Comparison of ENCODE assay signal across 7 mouse cellular contexts in the genomic region with DNA sequence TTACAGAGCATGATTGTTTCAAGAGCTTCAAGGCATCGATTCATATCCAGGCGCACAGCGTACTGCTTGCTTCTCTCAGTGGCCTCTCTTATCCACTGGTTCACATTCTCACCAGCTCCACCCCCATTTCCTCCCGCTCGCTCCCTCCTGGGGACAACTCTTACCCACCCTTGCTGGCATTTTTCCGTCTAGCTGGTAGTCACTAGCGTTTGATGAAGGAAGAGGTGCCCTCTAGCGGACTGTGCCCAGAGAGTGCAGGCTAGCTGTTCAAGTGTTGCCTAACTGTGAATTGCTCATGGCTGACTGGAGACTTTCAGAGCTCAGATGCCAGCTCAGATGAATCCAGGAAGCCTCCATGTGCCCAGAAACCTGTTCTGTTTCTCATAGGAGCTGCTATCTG.
DNase-seq lines count a peak whose midpoint lies in the region.

No protein-coding gene starts in this region.

- intact Hi-C loops in left cerebral cortex, postnatal 14 days (cut with DNase I) = loop anchor here (5.0 kb wide), 1 partner anchor 101 kb away; a partner anchor contains a TSS

- peak; percentile 96 for DNase-seq in ZHBTc4 (ENCODE audit: low read depth, low spot score)
- peak; percentile 52 to 87 for DNase-seq in cerebellum, postnatal 4 days (ENCODE audit: low spot score in 2 of 2)
- peak; percentile 54 for DNase-seq in gastrocnemius, postnatal 10 days
- peak; percentile 77 for DNase-seq in induced T-regulatory cell, adult 2 months (ENCODE audit: low read depth)
- peak; percentile 91 to 97 for DNase-seq in left cerebral cortex, postnatal 14 days (ENCODE audit: low spot score in 2 of 2)
- peak; percentile 92 for DNase-seq in mesoderm, embryonic 11.5 days (ENCODE audit: low read depth, low spot score)
- DNase-seq in skeletal muscle tissue, adult 2 months (ENCODE audit: low read depth, low spot score) = peak; percentile 36

Comparison
In these comparisons a context has a peak if more than half of its experiments do, and no peak if none do; other contexts are left out.
1. Peak in every context shown above with its lines: DNase-seq.
2. DNase-seq: peak in every context shown above with its lines; median percentile 96 in ZHBTc4; 94 in left cerebral cortex, postnatal 14 days; 92 in mesoderm, embryonic 11.5 days; 77 in induced T-regulatory cell, adult 2 months; 70 in cerebellum, postnatal 4 days; 54 in gastrocnemius, postnatal 10 days; 36 in skeletal muscle tissue, adult 2 months.